Mouse (Mus musculus) lung, adult 2 months (tissue): ENCODE measurements around the gene Abi1.
A peak's percentile ranks its signal among the peaks of the same experiment; 100 is the strongest.

ENCODE experiments used
- CTCF ChIP-seq: fragments of 200-500 bp; IDR thresholded peaks from 2 replicates; pipeline ENCODE4 v1.5.1; 2011; ENCODE audit warnings: mild to moderate bottlenecking, low read length, control low read depth; ENCODE audit not compliant: insufficient read depth
- POLR2A ChIP-seq: fragments of 200-500 bp; IDR thresholded peaks from 2 replicates; pipeline ENCODE4 v1.6.1; 2011; ENCODE audit warnings: low read depth, mild to moderate bottlenecking, control low read depth, low read length, borderline replicate concordance; ENCODE audit errors: extremely low read depth

DNA sequence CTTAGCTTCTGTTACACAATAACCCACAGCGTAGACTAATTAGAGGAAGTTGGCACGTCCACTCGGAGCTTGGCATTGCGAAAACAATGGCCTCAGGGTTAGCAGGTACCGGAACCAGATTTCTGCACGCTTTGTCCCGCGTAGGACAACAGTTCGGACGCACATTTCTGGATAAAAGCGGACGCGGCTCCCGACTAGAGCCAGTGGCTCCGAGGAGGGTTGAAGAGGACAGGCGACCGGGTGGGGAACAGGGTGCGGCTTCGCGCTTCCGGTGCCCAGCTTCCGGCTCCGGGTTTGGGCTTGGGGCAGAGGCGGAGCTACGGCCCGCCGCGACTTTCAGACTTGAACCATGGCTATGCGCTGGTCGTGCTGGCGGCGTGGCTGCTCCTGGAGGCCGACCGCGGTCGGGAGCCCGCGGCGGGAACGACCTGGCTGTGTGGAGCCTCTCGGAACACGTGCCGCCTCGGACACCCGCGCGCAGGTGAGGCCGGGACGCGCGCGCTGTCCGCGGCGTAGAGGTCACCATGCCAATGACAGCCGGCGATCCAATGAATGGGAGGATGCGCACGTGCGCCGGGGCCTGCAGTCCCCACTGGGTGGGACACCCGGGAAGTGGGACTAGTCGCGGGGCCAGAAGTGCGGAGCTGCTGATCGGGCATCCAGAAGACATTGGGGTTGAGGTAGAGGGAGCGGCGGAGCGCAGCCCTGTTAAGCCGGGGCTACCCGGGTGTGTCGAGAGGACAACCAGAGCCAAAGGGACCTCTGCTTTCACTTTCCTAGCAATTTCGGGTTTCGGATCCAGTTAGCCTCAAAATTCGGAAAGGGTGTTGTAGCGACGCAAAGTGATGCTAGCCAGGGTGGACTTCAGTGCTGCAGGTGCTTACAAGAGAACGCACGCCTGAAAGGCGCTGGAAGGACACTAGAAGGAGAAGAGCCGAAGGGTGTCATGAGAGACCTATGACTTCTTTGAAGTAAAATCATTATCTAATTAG is 144.5 kb downstream of the Abi1 start, which contains the start of gene Pdss1:
- TF ChIP-seq CTCF (no peak), POLR2A (peak; percentile 84)
